Mouse (Mus musculus): Measurements from ENCODE around the gene Cnppd1.

The Cnppd1 gene

DNA sequence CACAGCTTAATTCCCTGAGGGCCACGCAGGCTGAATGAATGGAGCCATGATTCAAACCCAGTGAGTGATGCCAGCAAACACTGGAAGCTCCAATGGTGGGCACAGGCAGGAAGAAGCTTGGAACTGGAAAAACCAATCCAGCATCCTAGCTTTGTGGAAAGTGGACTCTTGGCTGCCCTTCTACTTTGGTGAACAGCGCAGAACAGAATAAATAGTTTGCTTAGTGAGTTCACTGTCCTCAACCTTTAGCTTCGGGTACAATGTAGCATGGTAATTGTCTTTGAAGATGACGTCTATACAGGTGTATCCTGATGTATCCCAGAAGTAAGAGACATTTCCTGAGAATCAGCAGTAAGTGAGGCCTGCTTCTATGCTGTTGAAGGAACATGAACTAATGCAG is 6.2 kb upstream of the Cnppd1 start:
- in situ Hi-C loops (cut with MboI, MseI) = loop anchor here (10.0 to 25.0 kb wide), 3 partner anchors 614 to 1186 kb away; partner anchors contain the start of genes Ctdsp1 and Slc11a1

DNA sequence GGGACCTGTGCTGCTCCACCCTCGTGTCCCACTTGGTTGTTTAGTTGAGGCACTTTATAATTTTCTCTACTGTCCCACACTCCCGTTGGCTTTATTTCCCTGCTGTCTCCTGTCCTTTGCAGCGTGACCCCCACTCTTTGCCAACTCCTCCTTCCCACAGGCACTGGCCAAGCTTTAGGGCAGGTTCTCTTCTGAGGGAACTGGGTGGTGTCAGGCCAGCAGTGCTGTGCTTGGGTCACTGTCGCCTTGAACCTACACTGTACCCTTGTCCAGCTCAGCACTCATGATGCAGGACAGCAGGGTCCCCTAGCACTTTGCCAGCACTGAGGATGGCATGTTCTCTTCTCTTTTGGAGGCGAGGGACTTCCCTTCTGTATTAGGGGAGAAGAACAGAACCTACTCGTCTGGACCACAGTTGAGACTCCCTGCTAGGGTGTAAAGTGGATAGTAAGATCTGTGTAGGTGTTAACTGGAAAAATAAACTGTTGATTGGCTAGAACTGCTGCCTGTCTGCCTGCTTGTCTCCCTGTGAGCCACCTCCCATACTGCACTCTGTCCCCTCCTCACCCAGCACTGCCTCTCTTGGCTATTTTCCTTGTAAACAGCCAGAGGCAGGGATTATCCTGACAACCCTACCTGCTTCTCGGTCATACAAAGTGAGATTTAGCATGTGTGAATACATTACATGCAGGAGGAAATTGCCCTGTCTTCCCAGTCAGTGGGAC is 5.1 kb upstream of the Cnppd1 start:
- in situ Hi-C loops (cut with MboI, MseI) = loop anchor here (10.0 to 25.0 kb wide), 3 partner anchors 613 to 1185 kb away; partner anchors contain the start of genes Ctdsp1 and Slc11a1

DNA sequence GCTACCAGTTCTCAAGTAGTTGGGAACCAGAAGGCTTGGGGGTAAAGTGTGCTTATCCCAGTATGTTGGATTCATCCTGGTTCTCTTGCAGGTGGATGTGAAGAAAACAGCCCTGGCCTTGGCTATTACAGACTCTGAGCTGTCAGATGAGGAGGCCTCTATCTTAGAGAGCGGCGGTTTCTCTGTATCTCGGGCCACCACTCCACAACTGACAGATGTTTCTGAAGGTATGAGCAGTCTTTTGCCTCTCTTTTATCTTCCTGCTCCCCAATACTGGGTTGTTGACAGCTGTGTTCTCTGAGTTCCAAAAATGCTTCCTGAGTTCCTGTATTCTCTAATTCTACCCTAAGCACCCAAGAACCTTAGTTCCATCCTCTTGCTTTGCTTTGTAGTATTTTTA is 3.1 kb upstream of the Cnppd1 start:
- in situ Hi-C loops (cut with MboI, MseI) = loop anchor here (10.0 to 25.0 kb wide), 3 partner anchors 611 to 1183 kb away; partner anchors contain the start of genes Ctdsp1 and Slc11a1

DNA sequence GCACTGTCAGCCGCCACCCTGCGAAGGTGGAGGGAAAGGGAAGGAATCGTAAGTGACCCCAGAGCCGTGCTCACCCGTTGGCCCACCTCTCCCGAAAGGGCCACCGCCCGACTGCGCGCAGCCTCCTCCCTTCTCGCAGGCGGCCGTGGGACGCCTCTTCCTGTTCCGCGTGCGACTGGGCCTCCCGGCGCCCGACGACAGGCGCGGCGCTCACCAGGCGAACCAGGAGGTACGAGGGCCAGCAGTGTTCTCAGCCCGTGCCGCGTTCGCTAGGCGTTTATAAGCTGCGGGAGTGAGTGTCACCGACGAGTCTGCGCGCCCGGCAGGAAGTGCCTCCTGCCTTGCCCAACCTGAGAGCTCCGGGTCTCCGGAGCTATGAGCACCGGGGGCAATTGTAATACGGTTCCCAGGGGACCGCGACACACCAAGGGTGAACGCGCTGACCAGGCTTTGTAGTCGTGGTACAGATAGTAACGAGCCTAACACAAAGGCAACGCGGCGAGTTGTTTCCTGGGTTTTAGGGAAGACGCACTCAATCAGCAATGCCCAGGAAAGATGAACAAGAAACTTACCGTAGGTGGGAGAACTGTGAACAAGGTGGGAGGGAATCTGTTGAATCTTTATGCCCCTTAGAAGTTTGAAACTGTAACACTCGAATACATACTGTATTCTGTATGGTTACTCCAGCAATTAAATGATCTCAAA is 873 bp downstream of the Cnppd1 start:
- in situ Hi-C loops (cut with MboI, MseI) = loop anchor here (5.0 to 25.0 kb wide), 4 partner anchors 474 to 1179 kb away; partner anchors contain the start of genes Ctdsp1 and Slc11a1

DNA sequence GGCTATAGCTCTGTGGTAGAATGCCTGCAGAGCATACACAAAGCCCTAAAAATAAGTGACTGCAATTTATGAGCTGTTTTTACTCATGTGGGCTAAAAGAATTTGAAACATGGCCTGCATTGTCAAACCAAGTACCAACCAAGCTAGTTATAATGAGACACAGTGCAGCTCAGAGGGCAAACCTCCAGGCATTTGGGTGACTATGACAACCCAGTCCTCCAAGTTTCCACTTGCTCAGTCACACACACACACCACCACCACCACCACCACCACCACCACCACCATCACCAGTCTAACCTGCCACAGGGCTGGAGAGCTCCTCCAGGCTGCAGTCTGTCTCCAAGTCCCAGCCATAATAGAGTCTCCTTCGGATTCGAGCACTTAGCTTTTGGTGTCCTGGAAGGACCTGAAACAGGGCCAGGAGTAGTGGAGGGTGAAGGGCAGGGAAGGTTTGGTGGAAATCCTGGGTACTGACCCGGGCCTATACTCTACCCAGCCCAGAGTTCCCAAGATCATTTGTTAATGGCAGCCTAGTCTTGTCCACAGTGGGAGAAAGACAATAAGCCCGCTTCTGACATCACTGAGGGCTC is 1.8 kb downstream of the Cnppd1 start:
- in situ Hi-C loops (cut with MboI, MseI) = loop anchor here (5.0 to 25.0 kb wide), 4 partner anchors 473 to 1178 kb away; partner anchors contain the start of genes Ctdsp1 and Slc11a1

DNA sequence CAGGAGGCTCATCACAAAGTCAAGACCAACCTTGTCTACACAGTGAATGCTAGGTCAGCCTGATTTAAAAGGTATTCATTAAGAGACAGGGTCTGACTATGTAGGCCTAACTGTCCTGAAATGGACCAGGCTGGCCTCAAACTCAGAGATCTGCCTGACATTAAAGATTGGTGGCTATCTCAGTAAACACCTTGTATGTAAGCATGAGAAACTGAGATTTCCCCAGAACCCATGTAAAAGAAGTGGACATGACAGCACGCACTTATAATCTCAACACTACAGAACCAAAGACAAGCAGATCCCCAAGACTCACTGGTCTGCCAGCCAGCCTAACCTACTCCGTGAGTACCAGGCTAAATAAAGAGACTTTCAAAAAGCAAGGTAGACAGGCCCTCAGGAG is 4.1 kb downstream of the Cnppd1 start:
- in situ Hi-C loops (cut with MboI, MseI) = loop anchor here (5.0 to 25.0 kb wide), 4 partner anchors 74 to 1176 kb away; partner anchors contain the start of genes Ctdsp1, Dnpep, Glb1l and Slc11a1

DNA sequence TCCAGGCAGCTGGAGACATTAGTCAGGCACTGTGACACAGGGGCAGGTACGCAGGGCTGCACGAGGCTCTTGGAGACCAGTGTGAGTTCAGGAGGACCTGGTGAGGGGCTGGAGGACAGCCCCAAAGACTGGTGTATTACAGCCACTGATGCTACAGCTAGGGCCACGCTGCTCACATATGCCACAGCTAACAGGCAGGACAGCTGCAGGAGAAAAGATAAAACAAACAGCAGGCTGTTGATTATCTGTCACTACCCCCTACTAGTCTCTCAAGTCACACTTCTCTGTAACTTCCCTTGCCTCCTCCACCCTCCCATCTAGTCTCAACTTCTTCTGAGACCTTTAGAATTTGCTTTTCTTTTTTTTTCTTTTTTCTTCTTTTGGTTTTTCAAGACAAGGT is 5.8 kb downstream of the Cnppd1 start:
- in situ Hi-C loops (cut with MboI, MseI) = loop anchor here (5.0 to 25.0 kb wide), 4 partner anchors 76 to 1174 kb away; partner anchors contain the start of genes Ctdsp1, Dnpep, Glb1l and Slc11a1

DNA sequence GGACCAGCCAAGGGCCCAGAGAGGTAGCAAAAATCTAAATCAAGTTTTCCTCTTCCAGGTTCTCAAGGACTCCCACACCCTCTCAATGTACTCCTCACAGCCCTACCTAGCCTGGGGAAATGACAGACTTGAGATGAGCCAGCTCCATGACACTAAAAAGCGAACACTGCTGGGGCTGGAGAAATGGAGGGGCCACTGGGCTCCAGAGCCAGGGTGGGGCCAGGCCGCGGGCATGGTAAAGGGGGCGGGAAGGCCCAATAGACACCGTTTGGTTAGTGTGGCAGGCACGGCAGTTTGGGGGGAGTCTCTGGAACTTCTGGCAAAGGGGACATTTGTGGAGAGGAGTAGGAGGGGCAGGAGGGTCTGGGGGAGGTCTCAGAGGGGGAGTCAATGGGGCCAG is 6.2 kb downstream of the Cnppd1 start:
- in situ Hi-C loops (cut with MboI, MseI) = loop anchor here (5.0 to 25.0 kb wide), 4 partner anchors 76 to 1174 kb away; partner anchors contain the start of genes Ctdsp1, Dnpep, Glb1l and Slc11a1

DNA sequence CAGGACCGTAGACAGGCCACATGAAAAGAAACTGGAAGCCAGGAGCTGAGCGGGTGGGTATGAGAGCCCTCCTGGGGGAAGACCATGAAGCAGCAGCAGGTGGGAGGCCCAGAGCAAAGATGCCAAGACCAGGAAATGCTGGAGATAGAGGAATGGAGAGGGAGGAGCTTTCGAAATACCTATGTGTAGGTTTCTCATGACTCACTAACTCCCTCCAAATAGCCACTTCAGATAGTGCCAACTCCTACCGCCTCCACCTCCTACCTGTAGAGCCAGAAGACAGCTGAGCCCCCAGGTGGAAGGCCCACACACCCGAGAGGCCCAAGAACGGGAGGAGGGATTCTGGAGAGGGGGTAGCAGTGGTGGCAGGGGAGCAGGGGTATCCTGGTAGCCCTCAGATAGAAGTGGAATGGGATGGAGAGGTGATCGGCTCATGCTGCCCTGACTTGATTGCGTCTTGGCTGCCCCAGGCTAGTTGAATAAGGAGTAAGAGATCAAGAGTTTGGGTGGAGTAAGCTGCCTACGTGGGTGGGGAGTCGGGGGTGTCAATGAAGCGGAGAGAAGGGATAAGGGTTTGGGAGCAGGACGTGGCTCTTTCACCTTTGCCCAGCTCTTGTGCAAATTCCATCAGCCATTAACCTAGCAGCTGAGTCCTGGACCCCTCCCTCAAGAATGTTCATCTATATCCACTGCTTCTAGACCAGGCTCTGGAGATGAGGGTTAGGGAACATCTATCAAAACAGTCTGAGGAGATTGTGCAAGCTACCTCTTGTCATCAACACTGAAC is 8.9 kb downstream of the Cnppd1 start, which contains the start of gene Slc23a3:
Gene Slc23a3 (minus strand): TSS at position 470 of the 787 bp plus-strand sequence.
- in situ Hi-C loops (cut with MboI, MseI) = loop anchor here (25.0 kb wide), 2 partner anchors 746 to 1171 kb away; partner anchors contain the start of genes Ctdsp1 and Slc11a1

DNA sequence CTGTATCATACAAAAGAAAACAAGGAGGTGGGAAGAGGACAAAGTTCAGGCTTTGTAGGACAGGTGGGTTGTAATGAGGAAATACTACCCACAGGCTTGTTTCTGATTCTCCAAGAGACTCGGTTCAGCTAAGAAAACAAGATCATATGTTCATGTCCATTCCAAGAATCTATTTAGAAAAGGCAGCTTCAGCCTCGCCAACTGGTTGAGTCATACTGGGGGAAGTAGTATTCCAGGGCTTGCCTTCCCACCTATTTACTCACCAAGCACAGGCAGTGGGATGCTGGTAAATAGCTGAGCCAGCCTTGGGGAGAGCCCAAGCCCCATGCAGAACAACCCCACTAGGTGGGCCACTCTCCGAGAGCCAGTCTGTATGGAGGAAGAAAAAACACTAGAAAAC is 13.9 kb downstream of the Cnppd1 start:
- in situ Hi-C loops (cut with MboI, MseI) = loop anchor here (5.0 to 25.0 kb wide), 6 partner anchors 56 to 1166 kb away; partner anchors contain the start of genes Abcb6, Ctdsp1 and Slc11a1

DNA sequence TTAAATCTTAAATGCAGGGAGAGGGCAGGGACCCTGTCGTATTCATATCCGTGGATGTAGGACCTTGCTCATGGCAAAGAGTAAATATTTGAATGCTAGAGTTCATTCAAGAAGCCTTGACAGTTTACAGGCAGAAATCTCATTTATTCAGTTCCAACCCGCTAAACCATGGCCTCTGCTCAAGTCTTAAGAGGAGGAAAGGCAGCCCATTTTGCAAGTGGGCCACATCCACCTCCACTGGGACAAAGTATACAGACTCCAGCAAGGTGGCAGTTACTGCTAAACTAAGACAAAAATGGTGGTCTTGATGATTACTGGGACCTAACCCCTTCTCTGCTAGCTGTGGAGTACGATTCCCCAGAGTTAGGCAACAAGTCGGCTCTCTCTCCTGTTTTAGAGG is 17.1 kb downstream of the Cnppd1 start:
- in situ Hi-C loops (cut with MboI, MseI) = loop anchor here (5.0 to 25.0 kb wide), 6 partner anchors 59 to 1163 kb away; partner anchors contain the start of genes Abcb6, Ctdsp1 and Slc11a1

DNA sequence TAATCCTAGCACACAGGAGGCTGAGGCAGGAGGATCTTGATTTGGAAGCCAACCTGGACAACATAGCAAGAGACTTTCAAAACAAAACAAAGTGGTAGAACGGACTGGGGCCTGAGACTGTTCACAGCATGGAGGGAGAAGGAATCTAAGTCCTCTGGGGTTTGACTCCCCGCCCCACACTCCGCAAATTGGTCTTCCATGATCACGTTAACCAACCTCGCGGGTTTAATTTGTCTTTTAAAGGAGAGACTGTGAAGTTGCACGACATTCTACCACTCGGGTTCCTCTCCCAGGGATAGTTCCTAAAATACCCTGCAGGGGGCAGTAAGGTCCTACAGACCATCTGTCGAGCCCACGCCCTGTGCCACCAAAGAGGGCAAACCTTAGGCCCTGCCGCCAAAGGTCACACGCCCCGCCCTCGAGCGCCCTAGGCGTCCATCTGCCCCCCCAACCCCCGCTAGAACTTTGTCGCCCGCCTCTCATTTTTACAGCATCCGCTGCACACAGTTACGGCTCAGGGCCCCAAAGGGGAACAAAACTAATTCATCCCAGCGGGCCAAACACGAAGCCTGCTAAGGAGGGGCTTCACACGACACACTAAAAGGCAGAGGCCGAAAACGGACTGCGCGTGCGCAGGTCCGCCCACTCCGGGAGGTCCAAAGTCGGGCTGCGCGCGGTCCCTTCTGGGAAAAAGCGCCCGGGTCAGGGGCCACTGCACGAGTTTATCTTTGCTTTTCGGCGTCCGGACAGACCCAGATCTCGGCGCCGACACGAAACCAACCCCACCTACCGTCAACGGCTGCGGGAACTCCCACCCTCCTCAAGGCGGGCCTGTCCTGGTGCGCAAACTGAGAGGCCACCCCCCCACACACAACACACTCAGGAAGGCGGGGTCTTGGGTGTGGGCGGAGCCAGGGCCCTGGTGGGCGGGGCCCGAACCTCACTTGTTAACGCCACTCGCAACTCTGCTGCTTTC is 17.9 kb downstream of the Cnppd1 start, which contains the start of gene Nhej1:
Gene Nhej1 (minus strand): TSS at position 855 of the 976 bp plus-strand sequence.
- in situ Hi-C loops (cut with MboI, MseI) = loop anchor here (5.0 to 25.0 kb wide), 7 partner anchors 60 to 1162 kb away; partner anchors contain the start of genes Abcb6, Ctdsp1 and Slc11a1

DNA sequence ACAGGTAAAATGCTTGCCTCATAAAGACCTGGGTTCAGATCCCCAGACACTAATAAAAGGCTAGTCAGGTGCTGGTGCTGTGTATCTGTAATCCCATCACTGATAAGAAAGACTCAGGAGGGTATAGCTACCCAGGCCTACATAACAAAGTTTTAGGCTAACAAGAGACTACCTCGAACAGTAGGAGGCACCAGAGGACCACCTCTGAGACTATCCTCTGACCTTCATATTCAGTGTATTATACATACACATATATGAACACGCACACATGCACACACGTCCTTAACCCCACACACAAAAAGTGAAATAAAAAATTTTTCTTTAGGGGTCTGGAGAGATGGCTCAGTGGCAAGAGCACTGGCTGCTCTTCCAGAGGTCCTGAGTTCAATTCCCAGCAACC is 20.3 kb downstream of the Cnppd1 start:
- in situ Hi-C loops (cut with MboI, MseI) = loop anchor here (5.0 to 10.0 kb wide), 3 partner anchors 63 to 527 kb away; partner anchors contain the start of gene Abcb6
